Mouse (Mus musculus): ENCODE results near the gene Hnrnpll. TPM values are rescaled to one million over a fixed set of nuclear protein-coding genes. Genes with fewer than 3 reads are reported as not detected.
"Not testable (repeated sequence)": the region's sequence is repeated elsewhere in the genome, so short reads cannot be mapped to it uniquely, and the experiment has no call there.

Gene Hnrnpll
- total RNA-seq, 2 experiments from 2014 or later, result 36.3 to 48.5 TPM

DNA sequence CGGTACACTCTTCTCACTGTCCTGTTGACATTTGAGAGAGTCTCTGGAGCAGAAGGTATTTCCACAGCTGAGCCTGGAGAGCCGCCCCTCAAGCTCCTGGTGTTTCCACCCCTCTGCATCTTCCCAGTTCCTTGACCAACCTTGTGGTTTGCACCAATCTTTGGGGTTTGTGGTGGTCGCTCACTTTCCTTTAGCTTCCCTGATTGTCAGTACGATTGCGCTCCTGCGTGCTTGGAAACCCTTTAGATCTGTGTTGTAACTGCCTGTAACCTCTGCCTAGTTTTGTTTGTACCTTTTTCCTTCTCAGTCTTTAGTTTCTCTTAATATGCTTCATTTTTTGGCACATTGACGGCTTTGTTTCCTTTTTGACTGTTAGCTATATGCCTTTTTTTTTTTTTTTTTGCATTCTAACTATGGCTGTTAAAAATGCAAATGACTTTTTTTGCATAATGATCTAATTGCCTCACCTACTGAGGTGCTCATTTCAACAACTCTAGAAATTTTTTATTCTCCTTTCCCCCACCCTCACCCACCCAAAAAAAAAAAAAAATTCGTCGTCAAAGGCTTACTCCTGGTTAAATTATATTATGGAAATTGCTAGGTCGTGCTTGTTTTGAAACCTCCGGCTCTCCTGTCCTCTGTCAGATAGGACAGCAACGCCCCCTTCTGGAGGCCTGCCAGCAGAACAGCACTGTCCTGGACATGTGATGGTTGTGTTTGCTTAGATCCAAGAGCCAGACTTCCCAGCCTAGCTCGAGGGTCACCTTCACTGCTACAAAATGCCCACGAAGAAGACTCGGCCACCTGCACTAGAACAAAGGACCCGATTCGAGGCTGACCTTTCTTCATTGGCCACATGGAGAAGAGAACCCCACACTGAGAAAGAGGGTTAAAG lies 57.5 kb downstream of the Hnrnpll start:
- DNase-seq (ENCODE audit: low spot score in 2 of 2), result peak; percentile 69 to 80

DNA sequence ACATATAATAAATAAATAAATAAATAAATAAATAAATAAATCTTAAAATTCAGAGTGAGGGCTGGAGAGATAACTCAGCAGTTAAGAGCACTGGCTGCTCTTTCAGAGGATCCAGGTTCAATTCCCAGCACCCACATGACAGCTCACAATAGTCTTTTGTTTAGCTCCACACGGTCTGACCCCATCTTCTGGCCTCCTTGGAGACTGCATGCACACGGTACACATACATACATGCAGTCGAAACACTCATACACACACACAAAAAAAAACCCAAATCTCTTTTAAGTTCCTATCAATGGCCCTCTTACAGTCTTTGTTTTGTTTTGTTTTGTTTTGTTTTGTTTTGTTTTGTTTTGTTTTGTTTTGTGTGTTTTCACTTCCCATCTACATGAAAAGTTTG lies 58.3 kb downstream of the Hnrnpll start:
- not testable (repeated sequence) for DNase-seq (ENCODE audit: low spot score in 2 of 2)

DNA sequence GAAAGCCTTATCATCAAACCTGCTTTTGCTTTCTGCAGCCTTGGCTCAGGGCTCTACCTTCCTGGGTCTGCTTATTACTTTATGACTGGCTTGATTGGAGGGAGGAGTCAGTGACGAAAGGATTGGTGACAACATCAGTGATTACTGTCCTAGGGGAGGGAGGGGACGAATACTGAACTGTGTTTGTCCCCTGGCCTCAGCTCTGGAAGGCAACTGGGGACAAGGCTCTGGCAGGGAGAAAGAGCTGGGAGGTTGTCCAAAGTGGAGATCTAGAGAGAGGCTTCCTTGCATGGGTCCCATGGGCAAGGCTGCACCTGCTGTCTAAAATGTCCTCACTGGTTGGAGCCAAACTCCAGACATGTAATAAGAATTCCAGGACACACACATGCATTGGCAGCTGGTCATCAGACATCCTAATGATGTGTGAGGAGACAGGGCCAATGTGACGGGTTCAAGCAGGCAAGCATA lies 59.7 kb downstream of the Hnrnpll start:
- DNase-seq (ENCODE audit: low spot score in 2 of 2), result no peak

DNA sequence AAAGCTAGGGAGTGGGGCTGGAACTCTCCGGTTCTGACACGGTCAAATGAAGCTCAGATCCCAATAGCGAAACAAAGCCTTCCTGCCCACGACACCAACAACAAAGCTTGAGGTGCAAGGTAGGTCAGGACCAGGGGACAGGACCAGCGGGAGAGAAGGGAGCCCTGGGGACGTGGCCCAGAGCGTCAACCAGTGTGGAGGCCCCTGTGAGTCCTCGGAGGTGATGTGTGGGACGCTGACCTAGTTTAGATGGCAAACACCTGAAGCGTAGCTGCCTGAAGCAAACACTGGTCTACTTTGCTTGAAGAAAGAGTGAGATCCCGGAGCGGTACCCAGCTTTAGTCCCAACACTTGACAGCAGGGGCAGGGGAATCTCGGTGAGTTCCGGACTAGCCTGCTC lies 62.5 kb downstream of the Hnrnpll start:
- DNase-seq (ENCODE audit: low spot score in 2 of 2), result no peak

DNA sequence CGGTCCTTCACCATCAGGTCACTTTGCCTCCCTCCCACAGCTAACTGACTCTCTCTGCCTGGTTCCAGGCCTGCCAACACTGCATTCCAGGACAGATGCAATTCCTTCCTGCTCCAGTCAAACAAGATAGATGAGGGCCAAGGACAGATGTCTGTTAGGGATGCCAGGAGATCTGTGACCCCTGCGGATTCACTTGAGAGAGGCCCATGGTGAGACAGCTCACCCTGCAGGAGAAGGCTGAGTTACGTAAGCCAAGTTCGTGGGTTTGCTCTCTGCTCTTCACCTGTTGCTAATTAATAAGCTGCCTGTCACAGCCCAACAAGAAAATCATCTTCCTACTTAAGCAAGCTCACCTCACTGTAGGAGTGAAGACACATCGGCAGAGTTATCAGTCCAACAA lies 63.1 kb downstream of the Hnrnpll start:
- no peak for DNase-seq (ENCODE audit: low spot score in 2 of 2)

DNA sequence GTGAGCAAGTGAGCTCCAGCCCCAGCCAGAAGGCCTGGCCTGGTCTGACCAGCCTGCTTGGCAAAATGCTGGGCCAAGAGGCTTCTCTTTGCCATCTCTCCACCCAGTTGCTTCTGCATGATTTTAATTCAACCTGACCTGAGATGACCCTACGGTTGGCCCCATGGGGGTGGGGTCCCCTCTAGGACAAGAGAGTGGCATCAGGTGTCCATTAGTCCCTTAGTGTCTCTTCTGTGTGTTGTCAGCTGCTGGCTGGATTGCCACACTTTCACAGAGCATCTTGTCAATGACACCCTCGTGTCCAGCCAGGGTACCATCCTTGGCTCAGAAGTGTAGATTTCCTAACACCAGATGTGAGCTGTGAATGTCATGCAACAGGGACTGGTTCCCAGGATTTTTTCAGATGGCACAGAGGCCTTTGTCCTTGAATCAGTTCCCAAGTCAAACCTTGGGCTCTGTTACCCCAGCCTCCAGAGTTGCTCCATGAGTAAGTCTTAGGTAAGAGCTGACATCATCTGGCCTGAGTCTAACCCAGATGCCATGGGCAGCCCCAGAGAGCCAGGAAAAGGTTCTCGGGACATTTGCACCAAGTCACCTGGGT lies 66.9 kb downstream of the Hnrnpll start:
- peak in 1 of 2 experiments; percentile 37 for DNase-seq (ENCODE audit: low spot score in 2 of 2)

DNA sequence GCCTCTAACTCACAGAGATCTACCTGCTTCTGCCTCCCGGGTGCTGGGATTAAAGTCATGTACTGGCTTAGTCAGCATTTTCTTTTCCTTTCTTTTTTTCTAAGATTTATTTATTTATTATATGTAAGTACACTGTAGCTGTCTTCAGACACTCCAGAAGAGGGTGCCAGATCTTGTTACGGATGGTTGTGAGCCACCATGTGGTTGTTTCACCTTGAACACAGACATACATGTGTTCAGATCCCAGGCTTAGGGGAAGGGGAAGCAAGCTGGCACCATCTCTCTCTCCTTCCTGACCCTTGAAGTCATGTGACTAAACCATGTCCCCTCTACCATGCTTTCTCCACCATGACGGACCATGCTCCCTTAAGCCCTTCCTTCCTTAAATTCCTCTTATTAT lies 70.0 kb downstream of the Hnrnpll start:
- DNase-seq (ENCODE audit: low spot score in 2 of 2), result no peak

DNA sequence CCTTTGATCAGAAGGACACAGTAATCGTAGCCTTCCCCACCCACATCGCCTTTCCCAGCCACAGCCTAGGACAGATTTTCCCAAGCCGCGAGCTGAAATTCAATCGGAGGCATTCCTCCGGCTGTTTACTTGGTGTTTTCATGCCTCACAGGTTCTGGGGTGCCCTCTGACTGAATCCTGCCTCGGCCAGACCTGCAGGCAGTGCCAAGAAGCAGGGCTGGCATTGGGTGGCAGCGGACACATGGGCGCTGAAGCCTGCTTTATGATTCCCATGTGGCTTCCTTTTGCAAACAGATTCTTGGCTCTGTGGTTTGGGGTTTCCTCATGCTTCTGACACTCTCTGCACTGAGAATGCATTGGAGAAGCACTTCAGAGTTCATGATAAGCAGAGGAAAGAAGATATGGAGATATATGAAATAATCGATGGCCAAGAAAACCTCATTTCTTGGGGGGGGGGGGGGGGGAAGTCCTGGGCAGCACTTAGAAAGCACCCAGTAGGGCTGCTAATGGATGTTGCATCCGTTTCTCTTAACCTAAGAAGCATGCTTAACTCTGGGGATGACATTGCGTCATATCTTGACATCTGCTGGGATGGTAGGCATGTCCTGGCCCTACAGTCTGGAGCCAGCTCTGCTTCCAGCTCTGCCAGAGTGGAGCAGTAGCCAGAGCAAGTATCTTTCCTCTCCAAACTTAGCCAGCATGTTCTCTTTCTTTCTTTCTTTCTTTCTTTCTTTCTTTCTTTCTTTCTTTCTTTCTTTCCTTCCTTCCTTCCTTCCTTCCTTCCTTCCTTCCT lies 70.8 kb downstream of the Hnrnpll start:
- no peak for DNase-seq (ENCODE audit: low spot score in 2 of 2)

DNA sequence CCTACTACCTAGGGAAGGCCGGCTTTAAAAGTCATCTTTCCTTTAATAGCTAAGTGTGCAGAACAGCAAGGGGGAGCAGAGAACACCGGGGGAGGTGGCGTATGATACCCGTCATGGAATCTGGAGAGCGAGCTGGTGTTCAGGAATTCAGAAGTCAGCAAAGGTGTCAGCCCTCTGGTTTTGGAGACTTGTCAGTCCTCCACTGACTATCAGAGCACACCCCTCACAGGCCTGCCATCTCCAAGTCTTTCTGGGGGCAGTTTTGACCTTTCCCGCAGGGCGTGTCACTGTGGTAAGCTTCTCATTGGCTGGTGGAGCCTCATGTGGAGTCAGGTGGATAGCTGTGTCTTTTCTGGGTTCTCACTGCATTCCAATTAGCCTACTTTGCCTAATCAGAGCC lies 72.0 kb downstream of the Hnrnpll start:
- no peak for DNase-seq (ENCODE audit: low spot score in 2 of 2)

DNA sequence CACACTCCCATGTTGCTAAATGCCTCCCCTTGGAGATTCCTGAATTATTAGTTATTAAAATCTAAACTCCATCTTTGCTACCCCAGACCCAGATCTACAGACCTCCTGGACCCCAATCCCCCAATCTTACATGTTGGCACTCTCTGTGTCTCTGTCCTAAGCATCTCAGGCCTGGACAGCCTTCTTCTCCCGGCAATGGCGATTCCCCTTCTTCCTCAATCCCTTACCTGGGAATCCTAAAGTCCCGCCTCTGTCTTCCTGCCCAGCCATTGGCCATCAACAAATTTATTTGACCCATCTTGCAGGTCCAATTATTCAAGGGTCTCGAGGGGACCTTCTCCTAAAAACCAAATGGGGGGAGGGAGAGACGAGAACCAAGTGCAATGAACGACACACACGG lies 77.7 kb downstream of the Hnrnpll start:
- DNase-seq (ENCODE audit: low spot score in 2 of 2), result no peak

DNA sequence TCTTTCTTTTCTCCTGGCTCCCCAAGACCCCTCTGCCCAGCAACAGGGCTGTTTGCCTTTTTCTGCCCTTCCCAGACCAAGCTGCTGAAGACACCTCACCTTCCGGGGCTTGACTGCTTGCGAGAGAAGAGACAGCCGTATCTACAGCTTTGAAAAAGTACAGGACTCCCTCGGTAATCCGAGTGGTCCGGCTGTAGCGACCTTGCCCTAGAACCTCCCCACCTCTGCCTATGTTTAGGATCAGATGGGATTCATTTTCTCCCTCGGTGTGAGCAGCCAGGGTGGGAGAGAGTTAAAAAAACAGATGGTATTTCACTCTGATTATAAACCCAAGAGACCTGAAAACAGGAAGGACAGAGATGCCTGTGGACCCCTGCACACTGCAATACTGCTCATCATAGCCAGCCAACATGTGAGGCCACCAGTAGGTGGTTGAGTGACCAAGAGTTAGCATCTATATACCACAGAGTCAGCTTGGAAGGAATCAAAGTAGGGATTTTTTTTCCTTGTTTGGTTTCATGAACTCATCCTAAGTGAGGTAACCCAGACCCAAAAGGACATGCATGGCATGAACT lies 79.1 kb downstream of the Hnrnpll start:
- no peak for DNase-seq (ENCODE audit: low spot score in 2 of 2)

DNA sequence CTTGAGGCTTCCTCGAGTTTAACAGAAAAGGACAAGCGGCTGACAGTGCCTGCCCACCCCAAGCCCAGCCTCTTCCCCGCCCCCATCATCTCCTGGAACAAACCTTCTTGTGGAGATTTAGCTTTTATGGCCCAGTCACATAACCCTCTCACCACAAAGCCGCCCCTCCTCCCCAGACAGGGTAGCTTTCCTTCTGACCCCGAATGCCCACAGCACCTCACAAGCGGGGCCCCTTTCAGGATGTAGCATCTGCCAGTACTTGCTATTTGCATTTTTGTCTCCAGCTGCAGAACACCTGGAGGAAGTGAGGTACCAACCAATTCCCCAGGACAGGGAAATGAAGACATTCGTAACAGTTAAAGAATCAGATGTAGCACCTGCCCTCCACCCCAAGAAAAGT lies 79.6 kb downstream of the Hnrnpll start:
- no peak for DNase-seq (ENCODE audit: low spot score in 2 of 2)

DNA sequence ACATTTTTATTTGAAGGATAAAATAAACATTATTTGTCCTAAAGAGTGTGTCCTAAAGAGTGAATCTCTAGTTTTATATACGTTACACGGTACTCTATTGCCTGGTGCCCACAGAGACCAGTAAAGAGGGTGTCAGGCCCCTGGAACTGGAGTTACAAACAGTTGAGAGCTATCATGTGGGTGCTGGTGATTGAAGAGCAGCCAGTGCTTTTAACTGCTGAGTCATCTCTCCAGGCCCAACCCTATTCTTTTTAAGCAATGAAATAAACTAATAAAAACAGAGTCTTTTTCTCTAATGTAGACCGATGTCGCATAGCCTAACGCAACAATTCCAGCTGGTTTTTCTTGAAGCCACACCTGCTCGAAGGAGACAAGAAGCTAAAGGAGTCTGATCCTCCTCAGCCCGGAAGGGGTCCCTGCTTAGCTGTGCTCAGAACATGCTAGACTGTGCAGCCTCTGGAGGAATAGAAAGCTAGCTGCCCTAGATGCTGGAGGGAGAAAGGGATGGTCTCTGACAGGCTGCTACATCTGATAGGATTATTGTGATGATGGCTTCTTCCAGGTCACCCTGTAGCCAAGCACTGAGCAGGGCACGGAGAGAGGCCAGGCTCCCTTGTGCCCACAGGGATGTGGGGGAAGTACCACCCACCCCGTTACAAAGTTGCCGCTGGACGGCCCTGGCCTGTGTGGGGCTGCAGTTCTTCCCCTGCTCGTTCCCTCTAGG lies 80.2 kb downstream of the Hnrnpll start:
- DNase-seq (ENCODE audit: low spot score in 2 of 2), result no peak

DNA sequence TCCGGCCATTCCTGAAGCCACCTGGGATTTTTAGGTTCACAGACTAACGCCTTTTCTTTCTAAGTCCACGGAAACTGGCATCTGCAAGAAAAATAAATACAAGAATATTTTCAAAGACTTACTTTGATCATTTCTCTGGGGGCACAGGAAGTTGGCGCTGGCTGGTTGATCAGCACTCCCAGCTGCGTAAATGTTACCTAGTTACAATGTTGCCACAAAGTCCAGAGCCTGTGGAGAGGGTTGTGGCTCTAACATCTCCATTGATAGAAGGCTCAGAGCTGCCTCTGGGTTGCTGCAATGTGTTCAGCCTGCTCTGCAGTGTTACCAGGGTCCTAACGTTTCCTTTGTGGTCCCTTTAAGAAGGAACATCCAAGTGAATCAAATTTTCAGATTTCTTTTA lies 80.8 kb downstream of the Hnrnpll start:
- no peak for DNase-seq (ENCODE audit: low spot score in 2 of 2)

DNA sequence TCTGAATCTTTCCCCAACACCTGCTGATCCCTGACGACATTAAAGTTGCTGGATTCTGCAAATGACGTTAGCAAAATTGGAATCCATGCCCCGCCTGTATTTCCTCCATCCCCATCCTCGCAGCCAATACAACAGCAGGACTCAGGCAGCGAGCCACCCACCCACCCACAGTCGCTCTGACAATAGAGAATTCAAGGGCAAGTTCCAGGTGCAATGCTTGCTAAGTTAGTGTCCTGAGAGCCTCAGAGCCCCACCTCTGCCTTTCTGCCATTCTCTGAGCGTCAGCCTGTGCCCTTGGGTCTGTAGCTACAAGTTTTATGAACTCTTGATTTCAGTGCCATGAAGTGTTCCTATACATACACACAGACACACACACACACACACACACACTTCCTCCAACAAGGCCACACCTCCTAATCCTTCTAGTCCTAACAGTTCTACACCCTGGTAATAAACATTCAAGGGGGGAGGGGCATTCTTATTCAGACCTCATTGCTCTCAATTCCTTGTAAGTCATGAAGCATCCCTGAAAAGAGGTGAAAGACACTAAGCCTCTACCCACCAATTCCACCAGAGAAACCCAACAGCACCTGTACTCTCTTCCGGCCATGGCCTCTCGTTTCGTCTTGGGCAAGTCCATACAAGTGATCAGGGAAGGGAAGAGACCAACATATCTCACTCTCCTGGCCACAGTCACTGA lies 81.6 kb downstream of the Hnrnpll start:
- DNase-seq (ENCODE audit: low spot score in 2 of 2), result no peak

Other genes starting within 250 kb of the Hnrnpll start
- 100 to 1,000 TPM in 1 of 2 experiments, 10 to 100 TPM in 1; 47.4 to 120 TPM for gene Atl2, start 166.2 kb downstream of the Hnrnpll start, total RNA-seq (2021)
- 10 to 100 TPM; 17.7 to 22.6 TPM for gene Galm, start 65.1 kb upstream of the Hnrnpll start, total RNA-seq (2021)
- 100 to 1,000 TPM; 124 to 133 TPM for gene Srsf7, start 145.0 kb upstream of the Hnrnpll start, total RNA-seq (2021)
- not detected for gene Ttc39d, start 145.1 kb upstream of the Hnrnpll start, total RNA-seq (2021)
- 1 to 10 TPM; 6.5 to 7.0 TPM for gene Gemin6, start 162.1 kb upstream of the Hnrnpll start, total RNA-seq (2021)
- gene Morn2, start 227.9 kb upstream of the Hnrnpll start, total RNA-seq (2021), result 10 to 100 TPM; 16.8 to 22.0 TPM
- 10 to 100 TPM in 1 of 2 experiments, 1 to 10 TPM in 1; 9.3 to 11.0 TPM for gene Dhx57, start 228.1 kb upstream of the Hnrnpll start, total RNA-seq (2021)
- 1 to 10 TPM in 1 of 2 experiments, under 1 TPM in 1; 0.38 to 1.1 TPM for gene Arhgef33, start 245.1 kb upstream of the Hnrnpll start, total RNA-seq (2021)

Data from adrenal gland, adult 18-20 months (tissue).